Mouse (Mus musculus): ENCODE measurements around the gene Cnot2. TPM values are rescaled to one million over a fixed set of nuclear protein-coding genes. Genes with fewer than 3 reads are reported as not detected.

Cnot2 gene
- total RNA-seq, 2 experiments from 2014 or later, result 79.8 to 88.3 TPM

- intact Hi-C loops (cut with DNase I), result no loop called here
- DNase-seq, result no peak
These were observed 18.4 kb downstream of the Cnot2 start for GRCm38 (mm10) chr10:116562731-116563480.

- DNase-seq, result no peak
- intact Hi-C loops (cut with DNase I), result no loop called here
These were observed 19.1 kb downstream of the Cnot2 start for GRCm38 (mm10) chr10:116562210-116562609.

GRCm38 (mm10) chr10:116559171-116559570 is 22.1 kb downstream of the Cnot2 start:
- no peak for DNase-seq
- intact Hi-C loops (cut with DNase I), result no loop called here

- no peak for DNase-seq
- intact Hi-C loops (cut with DNase I), result no loop called here
These were observed 24.1 kb downstream of the Cnot2 start for GRCm38 (mm10) chr10:116557166-116557565.

- intact Hi-C loops (cut with DNase I), result no loop called here
- DNase-seq, result no peak
These were observed 26.9 kb downstream of the Cnot2 start for GRCm38 (mm10) chr10:116554434-116554833.

- intact Hi-C loops (cut with DNase I), result no loop called here
- DNase-seq, result no peak
These were observed 33.4 kb downstream of the Cnot2 start for GRCm38 (mm10) chr10:116547958-116548357.

- intact Hi-C loops (cut with DNase I), result no loop called here
- DNase-seq, result no peak
These were observed 35.1 kb downstream of the Cnot2 start for GRCm38 (mm10) chr10:116546177-116546576.

GRCm38 (mm10) chr10:116543061-116543460 is 38.2 kb downstream of the Cnot2 start:
- intact Hi-C loops (cut with DNase I), result no loop called here
- DNase-seq, result no peak

- no peak for DNase-seq
- intact Hi-C loops (cut with DNase I), result no loop called here
These were observed 40.6 kb downstream of the Cnot2 start for GRCm38 (mm10) chr10:116540750-116541149.

GRCm38 (mm10) chr10:116537495-116537894 is 43.8 kb downstream of the Cnot2 start:
- intact Hi-C loops (cut with DNase I), result no loop called here

GRCm38 (mm10) chr10:116534278-116534677 is 47.0 kb downstream of the Cnot2 start:
- no peak for DNase-seq
- intact Hi-C loops (cut with DNase I), result no loop called here

More at GRCm38 (mm10) chr10:116537495-116537894, 43.8 kb downstream of the Cnot2 start:
- DNase-seq, result no peak

- no peak for DNase-seq
- intact Hi-C loops (cut with DNase I), result no loop called here
These were observed 48.8 kb downstream of the Cnot2 start for GRCm38 (mm10) chr10:116532561-116532960.

- intact Hi-C loops (cut with DNase I), result no loop called here
- DNase-seq, result no peak
These were observed 50.2 kb downstream of the Cnot2 start for GRCm38 (mm10) chr10:116531063-116531462.

GRCm38 (mm10) chr10:116519588-116519987 is 61.7 kb downstream of the Cnot2 start:
- no peak for DNase-seq
- intact Hi-C loops (cut with DNase I), result no loop called here

GRCm38 (mm10) chr10:116515590-116515989 is 65.7 kb downstream of the Cnot2 start:
- intact Hi-C loops (cut with DNase I), result no loop called here

GRCm38 (mm10) chr10:116515158-116515557 is 66.2 kb downstream of the Cnot2 start:
- intact Hi-C loops (cut with DNase I), result no loop called here
- DNase-seq, result no peak

More at GRCm38 (mm10) chr10:116515590-116515989, 65.7 kb downstream of the Cnot2 start:
- DNase-seq, result no peak

- DNase-seq, result no peak
- intact Hi-C loops (cut with DNase I), result no loop called here
These were observed 68.1 kb downstream of the Cnot2 start for GRCm38 (mm10) chr10:116513254-116513635.

- intact Hi-C loops (cut with DNase I), result no loop called here
- DNase-seq, result no peak
These were observed 68.6 kb downstream of the Cnot2 start for GRCm38 (mm10) chr10:116512521-116513253.

- intact Hi-C loops (cut with DNase I), result no loop called here
- no peak for DNase-seq
These were observed 75.9 kb downstream of the Cnot2 start for GRCm38 (mm10) chr10:116505303-116506014.

GRCm38 (mm10) chr10:116492768-116493167 is 88.5 kb downstream of the Cnot2 start:
- DNase-seq, result no peak
- intact Hi-C loops (cut with DNase I), result no loop called here
